Mouse (Mus musculus) monocyte, adult 5-6 weeks (primary cell): Measurements from ENCODE around the gene Lrrn2. TPM values are rescaled to one million over a fixed set of nuclear protein-coding genes. Genes with fewer than 3 reads are reported as not detected.

Experiments used
- ATAC-seq: fragments of 153-309, 156-312 bp; replicated peaks from 2 replicates; pipeline ENCODE4 v1.8.0; 2017; ENCODE audit warnings: mild to moderate bottlenecking; ENCODE audit not compliant: low TSS enrichment, insufficient number of reproducible peaks, severe bottlenecking, poor library complexity, low FRiP score
- total RNA-seq: library from RNA; stranded (forward); fragments of 200-1000, 200-491, 200-594 nt; gene quantifications from 3 replicates; pipeline ENCODE4 v1.2.3, GENCODE M21; 2017

The Lrrn2 gene
- not detected in 3 replicates for total RNA-seq

DNA sequence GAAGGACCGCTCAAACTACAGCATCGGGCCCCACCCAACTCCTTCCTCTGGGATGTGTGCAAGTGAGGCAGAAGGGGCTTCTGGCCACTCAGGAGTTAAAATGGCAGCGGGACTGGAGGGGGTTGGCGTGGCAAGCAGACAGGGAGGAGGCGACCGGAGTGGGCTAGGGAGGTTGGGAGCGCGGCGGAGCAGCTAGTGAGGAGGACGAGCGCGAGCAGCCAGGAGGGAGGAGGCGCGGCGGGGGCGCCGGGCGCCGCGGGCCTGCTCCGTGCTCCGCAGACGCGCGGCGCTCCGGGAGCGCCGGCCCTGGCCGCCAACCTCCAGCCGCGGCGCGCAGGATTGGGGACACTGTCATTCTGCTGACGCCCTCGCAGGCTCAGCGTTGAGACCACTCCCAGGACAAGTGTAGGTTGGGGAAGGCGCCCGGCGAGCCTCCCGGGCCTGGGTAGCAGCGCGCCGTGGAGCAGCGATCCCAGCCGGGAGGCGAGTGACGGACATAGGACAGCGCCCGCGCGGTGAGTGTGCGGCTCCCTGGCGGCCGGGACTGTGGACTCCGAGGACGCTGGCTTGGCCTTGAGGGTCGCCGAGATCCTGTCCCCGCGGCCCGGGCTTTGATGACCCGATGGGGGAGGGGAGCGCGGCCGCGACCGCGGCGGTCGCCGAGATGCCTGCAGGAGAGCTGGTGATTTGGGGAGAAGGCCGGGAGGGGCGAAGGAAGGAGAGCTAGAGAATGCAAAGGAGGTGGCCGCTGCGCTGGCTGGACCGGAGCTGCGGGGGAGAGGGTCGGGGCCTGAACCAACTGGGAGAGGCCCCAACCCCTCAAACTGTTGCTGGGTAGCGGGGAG lies at the start of gene Lrrn2:
Gene Lrrn2 (plus strand): TSS at position 113 of the 845 bp plus-strand sequence.
- ATAC-seq = no peak

DNA sequence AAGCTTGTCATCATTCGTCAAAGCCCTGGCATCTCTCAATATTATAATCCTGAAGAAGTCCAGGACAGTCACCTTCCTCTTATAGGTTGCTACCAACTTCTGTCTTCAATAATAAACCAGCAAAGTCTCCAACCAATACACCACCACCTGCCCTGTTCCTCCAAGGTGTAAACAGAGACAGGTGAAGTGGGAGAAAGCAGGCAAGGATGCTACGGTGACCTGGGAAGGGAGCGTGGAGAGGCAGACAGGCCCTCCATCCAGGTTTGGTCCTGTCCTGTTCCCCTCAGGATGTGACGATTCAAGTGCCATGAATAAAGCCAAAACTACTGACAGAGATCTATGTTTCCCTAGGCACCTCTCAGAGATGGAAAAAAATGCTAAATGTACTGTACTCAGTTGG lies 48.1 kb upstream of the Lrrn2 start:
- ATAC-seq = no peak

GRCm38 (mm10) chr1:132834037-132834436 lies 46.0 kb upstream of the Lrrn2 start:
- no peak for ATAC-seq

- ATAC-seq = no peak
Observed at GRCm38 (mm10) chr1:132836895-132837294, 43.2 kb upstream of the Lrrn2 start.

GRCm38 (mm10) chr1:132837691-132838090 lies 42.4 kb upstream of the Lrrn2 start:
- ATAC-seq = no peak

DNA sequence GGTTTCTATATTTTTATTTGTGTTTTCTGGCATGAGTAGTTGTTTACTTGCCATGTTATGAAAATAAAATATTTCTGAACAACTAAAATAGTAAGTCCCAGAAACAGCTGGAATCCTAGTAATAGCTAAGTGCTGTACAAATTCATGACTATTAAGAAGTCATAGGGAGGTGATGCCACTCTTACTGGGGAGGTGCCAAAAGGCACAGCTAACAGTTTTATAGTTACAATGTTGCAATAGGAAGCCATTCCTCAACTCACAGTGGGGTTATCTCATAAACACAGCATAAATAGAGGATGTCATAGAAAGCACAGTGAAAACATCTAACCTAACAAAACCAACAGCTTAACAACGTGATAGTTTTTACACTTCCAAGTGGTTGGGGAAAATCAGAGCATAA lies 41.7 kb upstream of the Lrrn2 start:
- no peak for ATAC-seq

DNA sequence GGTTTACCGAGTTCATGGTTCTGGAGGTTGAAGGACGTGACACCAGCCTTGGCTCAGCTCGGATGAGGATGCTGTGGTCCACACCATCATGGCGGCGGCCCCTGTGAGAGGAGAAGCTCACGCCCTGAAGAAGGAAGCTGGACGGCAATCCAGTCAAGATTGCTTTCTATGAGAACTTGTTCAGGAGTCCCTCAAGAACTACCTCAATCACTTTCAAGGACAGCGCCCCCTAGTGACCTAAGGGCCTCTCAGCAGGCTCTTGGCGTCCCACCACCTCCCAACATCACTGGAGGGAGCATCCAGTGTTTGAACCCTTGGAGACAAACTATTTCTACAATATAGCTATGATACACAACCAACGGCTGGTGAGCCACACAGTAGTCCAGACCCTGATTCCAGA lies 36.5 kb upstream of the Lrrn2 start:
- ATAC-seq = no peak

GRCm38 (mm10) chr1:132844088-132844804 lies 35.8 kb upstream of the Lrrn2 start:
- no peak for ATAC-seq

GRCm38 (mm10) chr1:132845766-132846165 lies 34.3 kb upstream of the Lrrn2 start:
- no peak for ATAC-seq

GRCm38 (mm10) chr1:132850809-132851208 lies 29.3 kb upstream of the Lrrn2 start:
- no peak for ATAC-seq

DNA sequence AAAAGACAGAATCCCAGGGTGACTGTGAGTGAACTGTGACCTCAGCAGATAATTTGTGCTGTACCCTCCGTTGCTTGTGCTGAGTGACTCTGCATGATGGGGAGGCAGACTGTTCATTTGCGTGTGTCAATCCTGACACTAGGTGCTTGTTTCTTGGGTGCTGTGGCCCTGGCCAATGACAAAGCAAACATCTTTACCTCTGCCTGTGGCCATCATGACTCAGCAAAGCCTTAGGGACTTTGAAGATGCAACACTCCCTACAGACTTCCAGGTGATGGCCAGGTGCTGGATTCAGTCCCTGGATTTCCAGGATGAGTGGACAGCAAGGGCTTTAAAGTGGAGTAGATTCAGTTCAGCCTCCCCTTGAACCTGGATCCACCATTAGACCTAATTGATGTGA lies 28.8 kb upstream of the Lrrn2 start:
- no peak for ATAC-seq

DNA sequence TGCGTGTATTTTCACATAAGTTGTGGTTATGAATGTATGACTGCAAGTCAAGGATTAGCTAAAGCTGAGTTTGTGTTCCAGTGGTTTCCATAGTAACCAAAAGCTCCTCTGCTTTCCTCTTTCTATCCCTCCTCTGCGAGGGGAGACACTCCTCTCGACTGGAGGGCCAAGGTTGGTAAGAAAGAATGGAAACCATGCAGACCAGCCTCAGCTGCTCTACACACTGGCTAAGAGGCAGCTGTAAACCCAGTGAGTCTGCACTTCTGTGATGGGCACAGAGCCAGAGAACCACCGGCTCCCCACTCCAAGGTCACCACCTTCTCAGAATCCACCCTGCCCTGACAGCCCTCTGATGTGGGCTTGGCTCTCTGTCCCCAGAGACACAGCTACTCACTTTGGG lies 28.3 kb upstream of the Lrrn2 start:
- ATAC-seq = no peak

- no peak for ATAC-seq
Observed at GRCm38 (mm10) chr1:132853312-132853711, 26.8 kb upstream of the Lrrn2 start.

DNA sequence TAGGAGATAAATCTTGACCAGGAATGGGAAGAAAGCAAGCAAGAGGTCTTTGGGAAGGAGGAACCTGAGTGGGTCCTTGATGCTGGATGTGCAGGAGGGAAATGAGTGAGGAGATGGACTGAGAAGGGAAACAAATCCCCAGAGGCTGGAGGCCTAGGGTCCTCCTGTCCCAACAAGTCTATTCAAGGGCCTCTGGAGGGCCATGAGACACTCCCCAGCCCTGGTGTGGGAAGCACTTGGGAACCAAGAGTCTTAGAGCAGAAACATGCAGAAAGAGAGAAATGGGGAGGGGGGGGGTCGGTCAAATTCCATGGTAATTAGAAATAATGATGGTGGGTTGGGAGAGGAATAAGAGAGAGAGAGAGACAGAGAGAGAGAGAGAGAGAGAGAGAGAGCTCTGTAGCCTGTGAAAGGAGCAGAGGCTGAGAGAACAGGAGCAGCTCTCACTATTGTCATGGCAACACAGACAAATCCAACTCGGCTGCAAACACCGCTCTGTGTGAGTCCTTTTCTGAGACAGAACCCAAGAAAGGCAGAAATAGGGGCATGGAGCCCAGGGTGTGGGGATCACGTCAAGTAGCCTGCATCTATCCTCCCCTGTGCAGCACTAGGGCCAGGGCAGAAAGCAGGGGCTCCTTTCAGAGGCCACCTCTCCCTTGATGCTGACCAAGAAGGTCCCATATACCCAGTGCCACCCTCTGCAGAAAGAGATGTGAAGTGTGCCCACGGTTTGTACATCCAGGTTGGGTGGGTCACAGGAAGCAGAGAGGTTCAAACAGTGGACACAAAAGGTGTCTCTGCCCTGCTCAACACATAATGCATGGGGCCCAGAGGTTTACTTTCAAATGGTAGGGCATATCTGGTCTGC lies 21.3 kb upstream of the Lrrn2 start:
- no peak for ATAC-seq

- no peak for ATAC-seq
Observed at GRCm38 (mm10) chr1:132864220-132864619, 15.9 kb upstream of the Lrrn2 start.

- no peak for ATAC-seq
Observed at GRCm38 (mm10) chr1:132865585-132865984, 14.5 kb upstream of the Lrrn2 start.

GRCm38 (mm10) chr1:132870327-132870726 lies 9.7 kb upstream of the Lrrn2 start:
- ATAC-seq = no peak

GRCm38 (mm10) chr1:132878951-132879610 lies 992 bp upstream of the Lrrn2 start:
- ATAC-seq = no peak

DNA sequence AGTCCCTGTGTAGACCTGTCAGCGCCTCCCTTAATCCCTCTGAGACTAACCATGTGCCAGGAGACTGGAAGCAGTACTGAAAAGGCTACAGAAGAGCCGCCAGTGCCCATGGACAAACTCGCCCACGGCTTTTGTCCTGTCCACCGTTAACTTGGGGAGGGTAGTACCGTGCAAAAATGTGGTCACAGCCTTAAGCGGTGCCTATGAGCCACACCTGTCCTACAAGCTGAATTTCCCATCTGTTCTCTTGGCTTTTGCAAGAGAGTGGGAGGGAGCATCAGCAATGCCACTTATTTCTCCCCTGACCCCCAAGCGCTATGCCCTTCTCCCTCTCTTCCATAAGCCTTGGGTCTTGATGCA lies 292 bp upstream of the Lrrn2 start:
- ATAC-seq = no peak
